Mouse (Mus musculus): ENCODE results near the gene Plch2. TPM values are rescaled to one million over a fixed set of nuclear protein-coding genes. Genes with fewer than 3 reads are reported as not detected.

The Plch2 gene
- total and polyA plus RNA-seq, 3 experiments = 0.85 to 1.1 TPM; not detected in 1

GRCm38 (mm10) chr4:155086108-155087024 lies 29.8 kb upstream of the Plch2 start, which contains the start of the genes Rer1 and Morn1 (continued):
- TF ChIP-seq ZC3H11A (IDR thresholded peaks at IDR 0.05; ENCODE audit: low read depth, low read length) (no peak), ZKSCAN1 (IDR thresholded peaks at IDR 0.05; ENCODE audit: low read depth, low read length) (no peak), EP300 (IDR thresholded peaks at IDR 0.05; ENCODE audit: low read depth in 1 of 2, low read length in 2 of 2) (no peak; a peak in 1 of 4 replicates), ZMIZ1 (IDR thresholded peaks at IDR 0.05; ENCODE audit: low read depth, low read length) (no peak), USF2 (IDR thresholded peaks at IDR 0.05; ENCODE audit: borderline replicate concordance in 1 of 2, insufficient read depth in 1 of 2, low read depth in 1 of 2, low read length in 2 of 2) (no peak), TAL1 (IDR thresholded peaks at IDR 0.05; ENCODE audit: low read length) (no peak), MXI1 (IDR thresholded peaks at IDR 0.05; ENCODE audit: low read depth, low read length) (peak; percentile 89), CHD1 (IDR thresholded peaks at IDR 0.05; ENCODE audit: low read depth, low read length) (no peak), POLR2AphosphoS2 (IDR thresholded peaks at IDR 0.05; ENCODE audit: low read length) (peak; percentile 66; the same call in 1 of the 2 replicates), SMC3 (IDR thresholded peaks at IDR 0.05; ENCODE audit: low read depth, low read length) (no peak), BHLHE40 (IDR thresholded peaks at IDR 0.05; ENCODE audit: borderline replicate concordance, low read depth, low read length) (peak; percentile 47; the same call in 1 of the 2 replicates)

GRCm38 (mm10) chr4:155085206-155086107 lies 28.9 kb upstream of the Plch2 start:
- Histone ChIP-seq H3K9ac (ENCODE audit: control insufficient read depth, low read depth, low read length, poor library complexity, severe bottlenecking) (peak overlapping the region; percentile 90), H3K79me2 (ENCODE audit: control insufficient read depth, insufficient read depth, low read length, poor library complexity) (peaks cover 37% of the 10 kb centered on the region), H3K27me3 (ENCODE audit: control insufficient read depth in 1 of 2, insufficient read depth in 2 of 2, low read length in 2 of 2) (no peaks in the 10 kb centered on the region), H3K27ac (ENCODE audit: control insufficient read depth, low read depth, low read length) (peak overlapping the region; percentile 91), H3K36me3 (ENCODE audit: control insufficient read depth in 1 of 2, insufficient read depth in 2 of 2, low read length in 2 of 2) (peaks cover 15 to 16% of the 10 kb centered on the region in 2 experiments), H3K4me1 (ENCODE audit: control insufficient read depth in 1 of 2, insufficient read depth in 2 of 2, low read length in 2 of 2) (peaks cover 3 to 18% of the 10 kb centered on the region in 2 experiments; a peak in 3 of 4 replicates), H3K4me3 (ENCODE audit: control insufficient read depth in 1 of 2, insufficient read depth in 1 of 2, low read depth in 2 of 2, low read length in 2 of 2) (peak overlapping the region; percentile 94 to 100), H3K9me3 (replicated peaks; ENCODE audit: insufficient read depth, low read length) (no peaks in the 10 kb centered on the region)
- no peak for TF ChIP-seq USF2 (IDR thresholded peaks at IDR 0.05; ENCODE audit: borderline replicate concordance in 1 of 2, insufficient read depth in 1 of 2, low read depth in 1 of 2, low read length in 2 of 2)
- peak; percentile 87 for TF ChIP-seq MYC (IDR thresholded peaks at IDR 0.05; ENCODE audit: low read depth, low read length)
- 0 out of 2 replicates have a peak, but pooled peaks have one; percentile 60 for TF ChIP-seq CHD1 (IDR thresholded peaks at IDR 0.05; ENCODE audit: low read depth, low read length)
- peak; percentile 25; the same call in 1 of the 2 replicates for TF ChIP-seq SIN3A (IDR thresholded peaks at IDR 0.05; ENCODE audit: low read length)
- TF ChIP-seq GATA1 (IDR thresholded peaks at IDR 0.05; ENCODE audit: low read depth, low read length) = peak; percentile 40; the same call in 1 of the 2 replicates
- TF ChIP-seq TCF12 (IDR thresholded peaks at IDR 0.05; ENCODE audit: low read depth, low read length) = no peak
- no peak for TF ChIP-seq USF1 (IDR thresholded peaks at IDR 0.05; ENCODE audit: low read depth, low read length)
- peak; percentile 84 for TF ChIP-seq MXI1 (IDR thresholded peaks at IDR 0.05; ENCODE audit: low read depth, low read length)
- TF ChIP-seq NELFE (IDR thresholded peaks at IDR 0.05; ENCODE audit: low read depth, low read length) = no peak
- no peak; the same call in 1 of the 2 replicates for TF ChIP-seq MAZ (IDR thresholded peaks at IDR 0.05; ENCODE audit: low read depth, low read length)
- peak; percentile 58; the same call in 1 of the 2 replicates for TF ChIP-seq MAX (IDR thresholded peaks at IDR 0.05; ENCODE audit: low read length)
- no peak for TF ChIP-seq ZKSCAN1 (IDR thresholded peaks at IDR 0.05; ENCODE audit: low read depth, low read length)
- peak; percentile 26; the same call in 1 of the 2 replicates for TF ChIP-seq TBP (IDR thresholded peaks at IDR 0.05; ENCODE audit: low read depth, low read length)
- DNase-seq (ENCODE audit: low read depth, low spot score) = peak; percentile 69
